Mouse (Mus musculus) midbrain, embryonic 11.5 days (tissue): ENCODE results near the gene Sez6. TPM values are rescaled to one million over a fixed set of nuclear protein-coding genes. Genes with fewer than 3 reads are reported as not detected.

Source experiments
- ATAC-seq: fragments of 200-750 bp; cut with Nextera tagmentation; 2 replicates; pipeline ENCODE4 v1.8.0; 2017; ENCODE audit warnings: moderate TSS enrichment, moderate library complexity; ENCODE audit not compliant: low FRiP score
- DNase-seq: peaks from one replicate; pipeline ENCODE4 v3.0.0; 2015; ENCODE audit warnings: low spot score; ENCODE audit errors: missing footprints
- H3K27ac ChIP-seq: fragments of 300-500 bp; sonication (generic); 2 replicates; pipeline ENCODE4 v1.5.1; 2014; ENCODE audit warnings: low read depth, low read length
- H3K27me3 ChIP-seq: fragments of 300-500 bp; sonication (generic); 2 replicates; pipeline ENCODE4 v1.6.1; 2014; ENCODE audit warnings: mild to moderate bottlenecking, low read length, moderate library complexity, mixed read lengths; ENCODE audit not compliant: control insufficient read depth, insufficient read depth
- H3K36me3 ChIP-seq: fragments of 300-500 bp; sonication (generic); 2 replicates; pipeline ENCODE4 v1.6.1; 2014; ENCODE audit warnings: mild to moderate bottlenecking, low read length, moderate library complexity, mixed read lengths; ENCODE audit not compliant: control insufficient read depth, insufficient read depth
- H3K4me1 ChIP-seq: fragments of 300-500 bp; sonication (generic); 2 replicates; pipeline ENCODE4 v1.6.1; 2014; ENCODE audit warnings: low read length; ENCODE audit not compliant: control insufficient read depth, insufficient read depth
- H3K4me2 ChIP-seq: fragments of 300-500 bp; sonication (generic); 2 replicates; pipeline ENCODE4 v1.6.1; 2014; ENCODE audit warnings: mild to moderate bottlenecking, moderate library complexity
- H3K4me3 ChIP-seq: fragments of 300-500 bp; sonication (generic); 2 replicates; pipeline ENCODE4 v1.5.1; 2014; ENCODE audit warnings: low read depth, low read length
- H3K9ac ChIP-seq: fragments of 300-500 bp; sonication (generic); 2 replicates; pipeline ENCODE4 v1.6.1; 2014; ENCODE audit warnings: low read length
- H3K9me3 ChIP-seq: fragments of 300-500 bp; sonication (generic); 2 replicates; pipeline ENCODE4 v1.6.1; 2016; ENCODE audit warnings: low read length; ENCODE audit not compliant: control insufficient read depth
- WGBS: fragments of 180-500 bp; shearing (Covaris S2); extraction: QIAGEN DNeasy Blood & Tissue Kit; methylation state at CpG from one replicate; pipeline ENCODE4 v1.1.7; 2014; 5-methylcytosine and 5-hydroxymethylcytosine counted together
- polyA plus RNA-seq: library from polyadenylated mRNA; unstranded; fragments of >200 nt; fragmentation: Nextera tagmentation; extraction: Ambion mirVana; gene quantifications from 2 replicates; pipeline ENCODE4 v1.2.1, GENCODE M21; 2014

Gene Sez6
- polyA plus RNA-seq, 1 experiment from 2014 or later = 8.6 TPM

DNA sequence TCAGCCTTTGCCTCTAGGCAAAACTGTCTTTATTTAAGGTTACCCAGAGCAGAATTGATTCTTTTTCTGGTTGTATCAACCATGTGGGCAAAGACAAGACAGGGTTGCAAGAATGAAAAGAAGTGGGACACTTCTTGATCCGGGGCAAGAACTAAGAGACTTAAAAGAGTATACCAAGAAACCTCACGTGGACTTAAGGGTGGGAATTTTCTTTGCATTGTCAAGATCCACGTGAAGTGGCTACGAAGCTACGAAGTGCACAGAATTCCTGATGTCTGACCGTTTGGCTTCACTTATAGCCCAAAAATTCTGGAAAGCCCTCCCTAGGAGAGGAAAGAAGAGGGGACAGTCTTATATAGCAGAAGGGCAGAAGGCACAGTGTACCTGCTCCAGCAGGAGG lies 37.3 kb upstream of the Sez6 start:
- Histone ChIP-seq H3K9me3 (no peaks in the 10 kb centered on the region), H3K36me3 (no peaks in the 10 kb centered on the region), H3K9ac (peak overlapping the region; percentile 50), H3K4me2 (peak overlapping the region; percentile 34), H3K4me3 (peak overlapping the region; percentile 9), H3K27ac (peak overlapping the region; percentile 90), H3K4me1 (peaks cover 60% of the 10 kb centered on the region), H3K27me3 (peaks cover 2% of the 10 kb centered on the region; the same call in 1 of the 2 replicates)
- 16% methylated on average over 6 of the region's 6 CpGs for WGBS
- ATAC-seq = no peak
- peak; percentile 91 for DNase-seq

- 7% methylated on average over 11 of the region's 11 CpGs for WGBS
- no peaks in the 10 kb centered on the region for H3K9me3 ChIP-seq
- peak within 1 kb of the TSS; percentile 90 for H3K27ac ChIP-seq
- ATAC-seq (peak; percentile 90), DNase-seq (peak; percentile 97)
- H3K4me2 ChIP-seq = peak within 1 kb of the TSS; percentile 34
- peaks cover 2% of the 10 kb centered on the region; the same call in 1 of the 2 replicates for H3K27me3 ChIP-seq
- peak within 1 kb of the TSS; percentile 50 for H3K9ac ChIP-seq
- no peaks in the 10 kb centered on the region for H3K36me3 ChIP-seq
- H3K4me1 ChIP-seq = peaks cover 60% of the 10 kb centered on the region
- peak within 1 kb of the TSS; percentile 9 for H3K4me3 ChIP-seq
These were observed 36.5 kb upstream of the Sez6 start, which contains the start of gene Pipox for GRCm38 (mm10) chr11:77893787-77894718. Gene Pipox, minus strand, starts transcription at chr11:77894096.

GRCm38 (mm10) chr11:77894967-77895366 lies 35.6 kb upstream of the Sez6 start:
- Histone ChIP-seq H3K27me3 (peaks cover 2% of the 10 kb centered on the region; the same call in 1 of the 2 replicates), H3K9me3 (no peaks in the 10 kb centered on the region), H3K4me2 (no peak overlapping the region), H3K36me3 (no peaks in the 10 kb centered on the region), H3K9ac (no peak overlapping the region), H3K4me1 (peaks cover 60% of the 10 kb centered on the region), H3K4me3 (no peak overlapping the region), H3K27ac (no peak overlapping the region)
- ATAC-seq (no peak), DNase-seq (no peak)
- WGBS = 81% methylated on average over 2 of the region's 2 CpGs

DNA sequence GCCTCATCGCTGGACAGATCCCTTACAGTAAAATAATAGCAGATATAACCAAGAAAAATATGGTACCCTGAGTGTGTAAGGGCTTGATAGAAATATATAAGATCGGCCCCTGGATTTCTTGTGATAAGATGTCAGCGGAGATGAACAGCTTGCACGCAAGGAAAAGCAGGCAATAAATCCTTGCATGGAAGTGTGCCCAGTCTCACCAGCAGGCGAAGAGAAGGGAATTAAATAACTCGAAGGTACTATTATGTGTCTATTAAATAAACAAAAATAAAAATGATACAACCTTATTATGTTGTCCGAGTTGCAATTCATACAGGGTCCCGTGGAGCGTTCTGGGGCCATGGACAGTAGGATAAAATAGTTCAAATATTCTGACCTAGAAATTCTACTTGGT lies 34.6 kb upstream of the Sez6 start:
- Histone ChIP-seq H3K4me1 (peaks cover 58% of the 10 kb centered on the region), H3K36me3 (no peaks in the 10 kb centered on the region), H3K4me3 (no peak overlapping the region), H3K4me2 (peak overlapping the region; percentile 42; the same call in 1 of the 2 replicates), H3K9me3 (no peaks in the 10 kb centered on the region), H3K9ac (no peak overlapping the region), H3K27ac (no peak overlapping the region), H3K27me3 (peaks cover 2% of the 10 kb centered on the region; the same call in 1 of the 2 replicates)
- DNase-seq (no peak), ATAC-seq (no peak)
- WGBS = 72% methylated on average over 9 of the region's 9 CpGs

DNA sequence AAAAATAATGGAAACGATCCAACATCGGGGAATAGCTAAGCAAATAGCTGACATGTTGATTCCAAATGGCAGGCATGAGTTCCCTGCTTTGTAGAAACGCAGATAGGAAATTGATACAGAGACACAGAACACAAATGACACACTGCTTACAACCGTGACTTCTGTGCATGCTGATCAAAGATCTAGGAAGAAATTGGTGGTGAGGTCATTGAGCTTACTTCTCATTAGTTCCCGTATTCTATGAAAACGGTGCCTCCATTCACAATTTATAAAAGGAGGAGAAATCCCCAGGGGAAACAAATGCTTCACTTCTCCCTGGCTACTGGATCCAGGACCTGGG lies 34.1 kb upstream of the Sez6 start:
- Histone ChIP-seq H3K9ac (peak overlapping the region; percentile 18; the same call in 1 of the 2 replicates), H3K27ac (peak overlapping the region; percentile 78; the same call in 1 of the 2 replicates), H3K36me3 (no peaks in the 10 kb centered on the region), H3K4me1 (peaks cover 60% of the 10 kb centered on the region), H3K27me3 (peaks cover 2% of the 10 kb centered on the region; the same call in 1 of the 2 replicates), H3K9me3 (no peaks in the 10 kb centered on the region), H3K4me3 (peak overlapping the region; percentile 5; the same call in 1 of the 2 replicates), H3K4me2 (peak overlapping the region; percentile 42)
- 19% methylated on average over 6 of the region's 6 CpGs for WGBS
- DNase-seq (no peak), ATAC-seq (no peak)

DNA sequence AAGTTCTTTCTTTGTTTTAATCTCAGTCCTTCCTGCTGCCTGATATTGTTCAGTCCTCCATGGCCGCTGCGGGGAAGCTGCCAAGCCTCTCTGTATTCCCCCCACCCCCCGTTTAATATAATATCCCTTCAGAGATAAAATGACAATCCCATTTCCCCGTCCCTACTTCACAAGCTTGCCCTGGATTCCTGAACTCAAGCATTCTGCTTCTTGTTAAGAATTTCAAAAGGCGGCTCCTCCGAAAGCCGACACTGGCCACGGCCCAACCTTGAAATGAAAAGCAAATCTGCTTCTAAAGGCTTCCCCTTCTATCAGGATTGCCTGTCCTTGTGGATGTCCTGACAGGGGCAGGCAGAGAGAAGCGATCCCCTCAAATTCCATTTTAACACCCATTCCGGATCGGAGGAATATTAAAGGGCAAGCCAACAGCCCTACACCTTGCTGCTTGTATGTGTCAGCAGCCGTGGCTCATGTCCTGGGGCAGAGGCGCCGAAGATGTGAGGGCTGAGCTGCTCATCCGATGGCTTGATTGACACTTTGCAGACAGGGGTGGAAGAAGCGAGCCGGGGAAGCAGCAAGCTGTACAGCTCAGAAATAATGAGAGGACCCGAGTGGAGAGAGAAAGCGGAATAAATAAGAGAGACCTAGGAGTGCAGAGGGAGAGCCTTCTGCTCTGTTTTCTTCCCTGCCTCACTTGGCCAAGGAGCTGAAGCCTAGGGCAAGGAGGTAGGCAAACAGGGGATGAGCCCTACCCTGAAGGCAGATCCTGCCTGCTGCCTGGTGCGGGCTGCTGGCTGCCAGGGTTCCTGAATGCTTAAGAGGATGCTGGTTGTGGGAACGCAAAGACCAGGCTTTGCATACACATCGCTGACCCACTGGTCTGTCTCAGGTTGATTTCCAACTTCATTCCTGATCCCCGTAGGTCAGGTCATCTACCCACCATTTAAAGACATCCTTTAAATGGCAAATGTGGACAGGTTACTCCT lies 33.5 kb upstream of the Sez6 start:
- Histone ChIP-seq H3K27me3 (peaks cover 2% of the 10 kb centered on the region; the same call in 1 of the 2 replicates), H3K9me3 (no peaks in the 10 kb centered on the region), H3K9ac (peak overlapping the region; percentile 18), H3K4me1 (peaks cover 63% of the 10 kb centered on the region), H3K4me3 (peak overlapping the region; percentile 5; the same call in 1 of the 2 replicates), H3K36me3 (no peaks in the 10 kb centered on the region), H3K4me2 (peak overlapping the region; percentile 42), H3K27ac (peak overlapping the region; percentile 78)
- no peak for ATAC-seq
- DNase-seq = peak; percentile 91
- WGBS = 12% methylated on average over 23 of the region's 23 CpGs

DNA sequence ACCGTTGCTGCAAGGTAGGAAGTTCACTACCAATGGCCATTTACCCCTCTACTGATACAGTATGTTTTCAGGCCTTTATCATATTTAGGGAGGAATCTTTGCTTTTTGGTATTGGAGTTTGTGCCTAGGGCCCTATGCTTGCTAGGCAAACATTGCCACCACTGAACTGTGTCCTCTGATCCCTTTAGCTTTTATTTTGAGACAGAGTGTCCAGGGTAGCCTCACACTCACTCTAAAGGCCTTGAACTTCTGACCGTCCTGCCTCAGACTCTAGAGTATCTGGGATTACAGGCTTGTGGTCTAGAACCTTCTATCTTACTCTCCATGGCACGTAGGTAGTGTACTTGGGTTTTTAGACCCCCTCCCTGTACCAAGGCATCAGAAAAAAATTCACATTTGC lies 30.4 kb upstream of the Sez6 start:
- ATAC-seq (no peak), DNase-seq (no peak)
- 85% methylated on average over 3 of the region's 3 CpGs for WGBS
- no peak overlapping the region for H3K4me3 ChIP-seq
- H3K4me2 ChIP-seq = no peak overlapping the region
- no peak overlapping the region for H3K27ac ChIP-seq
- no peak overlapping the region for H3K9ac ChIP-seq
- H3K27me3 ChIP-seq = peaks cover 2% of the 10 kb centered on the region; the same call in 1 of the 2 replicates
- peaks cover 41% of the 10 kb centered on the region for H3K4me1 ChIP-seq
- H3K36me3 ChIP-seq = no peaks in the 10 kb centered on the region
- no peaks in the 10 kb centered on the region for H3K9me3 ChIP-seq

DNA sequence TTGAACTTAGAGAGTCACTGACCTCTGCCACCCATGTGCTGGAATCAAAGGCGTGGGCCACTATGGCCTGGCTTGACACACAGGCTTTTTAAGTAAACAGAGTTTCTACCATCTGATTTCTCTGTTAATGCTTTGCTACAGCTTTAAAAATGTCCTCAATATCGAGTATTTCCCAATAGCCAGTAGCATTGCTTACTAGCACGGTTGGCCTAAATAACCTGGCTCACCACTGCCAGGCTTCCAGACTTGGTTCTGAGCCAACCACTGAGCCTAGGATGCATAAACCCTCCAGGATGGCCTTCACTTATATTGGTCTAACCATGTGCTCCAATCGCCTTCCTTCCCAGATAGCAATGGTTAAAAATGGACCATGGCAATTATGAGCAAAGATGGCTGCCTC lies 29.9 kb upstream of the Sez6 start:
- Histone ChIP-seq H3K9me3 (no peaks in the 10 kb centered on the region), H3K4me2 (no peak overlapping the region), H3K4me3 (no peak overlapping the region), H3K36me3 (no peaks in the 10 kb centered on the region), H3K27ac (no peak overlapping the region), H3K9ac (no peak overlapping the region), H3K27me3 (no peaks in the 10 kb centered on the region; the same call in 1 of the 2 replicates), H3K4me1 (peaks cover 35% of the 10 kb centered on the region)
- no peak for ATAC-seq
- no peak for DNase-seq
- WGBS = 90% methylated on average over 4 of the region's 4 CpGs
